Mouse (Mus musculus): ENCODE measurements around the gene Bcl10. TPM values are rescaled to one million over a fixed set of nuclear protein-coding genes. Genes with fewer than 3 reads are reported as not detected.
A peak's percentile ranks its signal among the peaks of the same experiment; 100 is the strongest.

Bcl10 gene
- polyA plus RNA-seq, 1 experiment from 2014 or later = 36.0 TPM

GRCm38 (mm10) chr3:145916826-145917225 lies 5.8 kb upstream of the Bcl10 start:
- H3K4me2 ChIP-seq (replicated peaks) = no peak overlapping the region
- no peaks in the 10 kb centered on the region for H3K27me3 ChIP-seq
- no peak overlapping the region for H3K4me3 ChIP-seq (replicated peaks)
- H3K9me3 ChIP-seq = no peaks in the 10 kb centered on the region
- H3K27ac ChIP-seq = no peak overlapping the region
- WGBS = 89% methylated on average over 4 of the region's 4 CpGs
- H3K36me3 ChIP-seq = no peaks in the 10 kb centered on the region
- no peaks in the 10 kb centered on the region for H3K4me1 ChIP-seq (replicated peaks)
- no peak overlapping the region for H3K9ac ChIP-seq (replicated peaks)
- ATAC-seq = no peak

GRCm38 (mm10) chr3:145922971-145923370 lies 367 bp downstream of the Bcl10 start:
- no peak for ATAC-seq
- Histone ChIP-seq H3K27me3 (no peaks in the 10 kb centered on the region), H3K27ac (no peak overlapping the region), H3K9ac (replicated peaks) (no peak overlapping the region), H3K36me3 (0 out of 2 replicates have a peak, but pooled peaks cover 1% of the 10 kb centered on the region), H3K4me1 (replicated peaks) (peaks cover 14% of the 10 kb centered on the region), H3K9me3 (no peaks in the 10 kb centered on the region), H3K4me3 (replicated peaks) (no peak overlapping the region), H3K4me2 (replicated peaks) (no peak overlapping the region)
- WGBS = 66% methylated on average over 3 of the region's 3 CpGs

- Histone ChIP-seq H3K27ac (peak overlapping the region; percentile 91), H3K4me2 (replicated peaks) (peak overlapping the region; percentile 82), H3K4me3 (replicated peaks) (peak overlapping the region; percentile 80), H3K27me3 (no peaks in the 10 kb centered on the region), H3K9me3 (no peaks in the 10 kb centered on the region), H3K4me1 (replicated peaks) (peaks cover 18% of the 10 kb centered on the region), H3K9ac (replicated peaks) (peak overlapping the region; percentile 89), H3K36me3 (0 out of 2 replicates have a peak, but pooled peaks cover 3% of the 10 kb centered on the region)
- peak; percentile 99 for ATAC-seq
- under 1% methylated on average over 58 of the region's 58 CpGs for WGBS
These were observed 1.4 kb downstream of the Bcl10 start for GRCm38 (mm10) chr3:145923874-145924577.

GRCm38 (mm10) chr3:145924649-145925337 lies 2.2 kb downstream of the Bcl10 start:
- Histone ChIP-seq H3K36me3 (0 out of 2 replicates have a peak, but pooled peaks cover 3% of the 10 kb centered on the region), H3K9me3 (no peaks in the 10 kb centered on the region), H3K4me3 (replicated peaks) (peak overlapping the region; percentile 80), H3K4me2 (replicated peaks) (peak overlapping the region; percentile 82), H3K27ac (peak overlapping the region; percentile 91), H3K27me3 (no peaks in the 10 kb centered on the region), H3K4me1 (replicated peaks) (peaks cover 22% of the 10 kb centered on the region), H3K9ac (replicated peaks) (peak overlapping the region; percentile 89)
- peak; percentile 26; the same call in 1 of the 2 replicates for ATAC-seq
- WGBS = 5% methylated on average over 39 of the region's 39 CpGs

- no peaks in the 10 kb centered on the region for H3K9me3 ChIP-seq
- no peak for ATAC-seq
- H3K4me2 ChIP-seq (replicated peaks) = peak overlapping the region; percentile 82
- H3K4me1 ChIP-seq (replicated peaks) = peaks cover 22% of the 10 kb centered on the region
- 0 out of 2 replicates have a peak, but pooled peaks cover 4% of the 10 kb centered on the region for H3K36me3 ChIP-seq
- H3K9ac ChIP-seq (replicated peaks) = 0 out of 2 replicates have a peak overlapping the region, but pooled peaks have one; percentile 39
- 74% methylated on average over 5 of the region's 5 CpGs for WGBS
- no peaks in the 10 kb centered on the region for H3K27me3 ChIP-seq
- peak overlapping the region; percentile 80 for H3K4me3 ChIP-seq (replicated peaks)
- H3K27ac ChIP-seq = no peak overlapping the region
These were observed 2.9 kb downstream of the Bcl10 start for GRCm38 (mm10) chr3:145925506-145925905.

- no peak for ATAC-seq
- WGBS = 75% methylated on average over 7 of the region's 7 CpGs
- Histone ChIP-seq H3K27me3 (no peaks in the 10 kb centered on the region), H3K4me3 (replicated peaks) (no peak overlapping the region), H3K9ac (replicated peaks) (no peak overlapping the region), H3K4me2 (replicated peaks) (no peak overlapping the region), H3K36me3 (peaks cover 33% of the 10 kb centered on the region), H3K4me1 (replicated peaks) (peaks cover 22% of the 10 kb centered on the region), H3K27ac (no peak overlapping the region), H3K9me3 (no peaks in the 10 kb centered on the region)
These were observed 7.2 kb downstream of the Bcl10 start for GRCm38 (mm10) chr3:145929525-145930400.

- H3K9ac ChIP-seq (replicated peaks) = no peak overlapping the region
- WGBS = 91% methylated on average over 9 of the region's 9 CpGs
- H3K27ac ChIP-seq = no peak overlapping the region
These were observed 11.2 kb downstream of the Bcl10 start for GRCm38 (mm10) chr3:145933845-145934244.

GRCm38 (mm10) chr3:145937505-145938404 lies 15.2 kb downstream of the Bcl10 start, which contains the start of gene 2410004B18Rik:
2410004B18Rik (plus strand) TSS chr3:145938014.
- Histone ChIP-seq H3K36me3 (peaks cover 30% of the 10 kb centered on the region), H3K4me2 (replicated peaks) (peak within 1 kb of the TSS; percentile 85), H3K9me3 (no peaks in the 10 kb centered on the region), H3K9ac (replicated peaks) (peak within 1 kb of the TSS; percentile 95), H3K27ac (peak within 1 kb of the TSS; percentile 79), H3K4me3 (replicated peaks) (peak within 1 kb of the TSS; percentile 97), H3K4me1 (replicated peaks) (peaks cover 38% of the 10 kb centered on the region), H3K27me3 (no peaks in the 10 kb centered on the region)
- WGBS = 1% methylated on average over 53 of the region's 70 CpGs
- ATAC-seq = peak; percentile 94

More at GRCm38 (mm10) chr3:145933845-145934244, 11.2 kb downstream of the Bcl10 start:
- H3K36me3 ChIP-seq = peaks cover 30% of the 10 kb centered on the region
- no peak for ATAC-seq
- H3K27me3 ChIP-seq = no peaks in the 10 kb centered on the region
- no peak overlapping the region for H3K4me3 ChIP-seq (replicated peaks)
- H3K4me1 ChIP-seq (replicated peaks) = peaks cover 10% of the 10 kb centered on the region
- H3K4me2 ChIP-seq (replicated peaks) = no peak overlapping the region
- no peaks in the 10 kb centered on the region for H3K9me3 ChIP-seq

GRCm38 (mm10) chr3:145938405-145939349 lies 16.1 kb downstream of the Bcl10 start:
- peak overlapping the region; percentile 79 for H3K27ac ChIP-seq
- H3K9ac ChIP-seq (replicated peaks) = peak overlapping the region; percentile 95
- no peaks in the 10 kb centered on the region for H3K27me3 ChIP-seq
- H3K36me3 ChIP-seq = peaks cover 30% of the 10 kb centered on the region
- H3K4me2 ChIP-seq (replicated peaks) = peak overlapping the region; percentile 85
- peak overlapping the region; percentile 97 for H3K4me3 ChIP-seq (replicated peaks)
- 22% methylated on average over 37 of the region's 50 CpGs for WGBS
- ATAC-seq = peak; percentile 43
- no peaks in the 10 kb centered on the region for H3K9me3 ChIP-seq
- peaks cover 39% of the 10 kb centered on the region for H3K4me1 ChIP-seq (replicated peaks)

- H3K9me3 ChIP-seq = no peaks in the 10 kb centered on the region
- H3K27me3 ChIP-seq = no peaks in the 10 kb centered on the region
- no peak for ATAC-seq
- peaks cover 33% of the 10 kb centered on the region for H3K36me3 ChIP-seq
- H3K4me1 ChIP-seq (replicated peaks) = peaks cover 39% of the 10 kb centered on the region
- H3K4me3 ChIP-seq (replicated peaks) = peak overlapping the region; percentile 97
- no peak overlapping the region for H3K27ac ChIP-seq
- WGBS = 86% methylated on average over 12 of the region's 12 CpGs
- peak overlapping the region; percentile 40 for H3K9ac ChIP-seq (replicated peaks)
- peak overlapping the region; percentile 85 for H3K4me2 ChIP-seq (replicated peaks)
These were observed 16.8 kb downstream of the Bcl10 start for GRCm38 (mm10) chr3:145939402-145939801.
